Mouse (Mus musculus) CH12F3 (cell line): ENCODE data around the gene Als2cr12.

Source experiments
- in situ Hi-C: fragments of 300-500 bp; cut with MboI; formaldehyde crosslinking; loops from 2 replicates; pipeline ENCODE4 v1.14.3; 2020; ENCODE audit warnings: low sequenced_read_pairs

Als2cr12 gene

GRCm38 (mm10) chr1:58695810-58696209, at the start of gene Als2cr12:
TSS of gene Als2cr12 (minus strand) at chr1:58695989.
- in situ Hi-C loops: loop anchor here (25.0 kb wide), 1 partner anchor 234 kb away; no protein-coding TSS in a partner anchor

DNA sequence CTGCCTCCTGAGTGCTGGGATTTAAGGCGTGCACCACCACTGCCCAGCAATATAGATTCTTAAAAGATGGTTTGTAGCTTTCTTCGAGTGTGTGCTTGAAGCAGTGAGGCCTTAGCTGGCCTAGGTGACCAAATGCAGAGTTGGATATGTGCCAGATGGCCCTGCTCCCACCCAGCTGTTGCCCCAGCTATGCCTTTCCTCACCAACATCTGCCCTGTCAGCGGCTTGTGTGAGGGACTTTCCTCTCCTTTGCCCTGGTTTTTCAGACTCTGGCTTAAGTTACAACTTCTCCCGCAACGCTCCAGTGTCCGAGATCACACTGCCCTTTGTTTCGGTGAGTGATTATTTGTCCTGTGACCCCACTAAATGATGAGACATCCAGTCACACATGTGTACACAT, 48.9 kb upstream of the Als2cr12 start:
- in situ Hi-C loops: no loop called here

- in situ Hi-C loops: no loop called here
Observed at GRCm38 (mm10) chr1:58743252-58743651, 47.5 kb upstream of the Als2cr12 start.

DNA sequence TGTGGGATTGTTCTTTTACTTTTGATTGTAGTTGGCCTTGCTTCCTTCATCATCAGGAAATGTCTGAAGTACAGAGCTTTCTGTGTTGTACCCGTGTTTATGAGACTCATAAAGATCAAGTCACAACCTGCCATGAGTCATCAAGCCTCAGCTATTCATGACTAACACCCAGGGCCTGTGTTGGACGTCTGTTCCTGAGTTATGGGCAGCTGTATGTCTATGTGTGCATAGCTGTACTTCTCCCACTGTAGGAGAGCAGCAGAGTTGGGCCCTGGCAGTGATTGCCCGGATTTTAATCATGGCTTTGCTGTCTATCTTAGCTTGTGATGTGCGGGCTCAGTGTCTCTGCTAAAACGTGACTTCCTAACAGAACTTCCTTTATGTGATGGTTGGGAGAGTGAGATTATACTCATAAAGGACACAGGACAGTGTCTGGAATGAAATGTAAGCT, 46.8 kb upstream of the Als2cr12 start:
- in situ Hi-C loops: no loop called here

GRCm38 (mm10) chr1:58739529-58739928, 43.7 kb upstream of the Als2cr12 start:
- in situ Hi-C loops: no loop called here

GRCm38 (mm10) chr1:58736968-58737367, 41.2 kb upstream of the Als2cr12 start:
- in situ Hi-C loops: no loop called here

- in situ Hi-C loops: no loop called here
Observed at GRCm38 (mm10) chr1:58735962-58736361, 40.2 kb upstream of the Als2cr12 start.

- in situ Hi-C loops: no loop called here
Observed at GRCm38 (mm10) chr1:58734043-58734920, 38.5 kb upstream of the Als2cr12 start.

GRCm38 (mm10) chr1:58733636-58734035, 37.8 kb upstream of the Als2cr12 start:
- in situ Hi-C loops: no loop called here

GRCm38 (mm10) chr1:58728590-58728868, 32.7 kb upstream of the Als2cr12 start:
- in situ Hi-C loops: no loop called here

DNA sequence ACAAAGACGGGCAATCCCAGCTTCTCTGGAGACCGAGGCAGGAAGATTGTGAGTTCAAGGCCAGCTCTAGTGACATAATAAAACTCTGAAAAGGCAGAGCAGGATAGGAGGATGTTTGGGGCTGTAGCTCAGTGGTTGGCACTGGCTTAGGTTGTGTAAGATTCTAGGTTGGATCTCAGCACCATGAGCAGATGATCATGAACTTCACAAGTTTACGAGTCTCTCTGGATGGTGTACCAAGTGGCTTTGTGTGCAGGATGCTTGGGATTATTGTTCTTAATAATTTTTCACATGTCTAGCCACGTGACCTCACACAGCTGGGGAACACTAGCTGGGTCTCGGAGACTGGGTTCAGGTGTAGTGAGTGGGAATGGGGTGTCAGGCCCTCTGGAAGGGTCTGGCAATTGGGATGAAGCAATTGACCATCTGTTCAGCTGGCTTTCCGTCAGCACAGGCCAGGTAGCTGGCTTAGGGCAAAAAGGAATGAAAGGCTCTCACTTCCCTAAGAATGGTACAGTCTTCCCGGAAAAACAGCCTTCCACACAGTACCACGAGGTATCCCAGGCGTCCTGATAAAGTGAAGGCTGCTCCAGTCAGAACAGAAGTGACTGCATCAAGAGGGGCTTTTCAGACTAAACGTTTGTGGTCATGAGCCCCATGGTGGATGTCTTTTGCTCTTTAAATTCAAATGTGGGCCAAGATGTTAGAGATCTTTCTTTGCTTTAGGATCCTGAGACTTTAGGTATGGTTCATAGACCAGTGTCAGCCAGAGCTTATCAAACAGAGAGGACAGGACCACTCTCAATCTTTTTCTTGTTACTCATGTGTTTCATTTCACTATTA, 32.2 kb upstream of the Als2cr12 start:
- in situ Hi-C loops: no loop called here

DNA sequence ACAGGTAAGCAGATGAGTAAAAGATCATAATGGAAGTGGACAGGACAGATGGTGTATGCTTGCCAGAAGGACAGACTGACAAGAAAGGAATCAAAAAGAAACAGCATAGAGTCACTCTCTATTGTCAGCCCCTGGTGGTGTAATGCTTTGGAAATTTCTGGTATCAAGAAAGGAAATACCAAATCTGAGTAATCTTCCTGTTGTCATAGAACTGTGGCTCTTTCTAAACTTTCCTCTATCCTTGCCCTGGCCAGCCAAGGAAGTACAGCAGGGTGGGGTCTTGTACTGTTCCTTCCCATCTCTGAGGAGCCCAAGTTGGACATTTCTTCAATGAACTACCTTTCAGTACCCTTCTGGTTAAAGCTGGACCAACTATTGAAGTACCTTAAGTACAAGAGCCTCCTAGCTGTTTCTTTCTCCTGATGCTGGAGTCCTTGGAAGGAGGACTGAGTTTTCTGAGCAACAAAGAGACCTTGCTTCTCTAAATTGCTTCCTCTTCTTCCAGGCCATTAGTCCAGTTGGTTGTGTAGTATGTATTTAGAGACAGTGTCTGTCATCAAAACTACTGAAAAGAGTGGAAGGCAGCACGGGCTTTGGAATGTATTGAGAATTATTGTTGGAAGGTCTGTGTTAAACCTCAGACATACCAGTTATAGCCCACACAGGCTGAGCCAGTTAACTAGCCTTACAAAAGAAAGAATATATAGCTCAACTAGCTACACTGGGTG, 31.4 kb upstream of the Als2cr12 start:
- in situ Hi-C loops: no loop called here

- in situ Hi-C loops: no loop called here
Observed at GRCm38 (mm10) chr1:58725767-58726166, 30.0 kb upstream of the Als2cr12 start.

GRCm38 (mm10) chr1:58725095-58725494, 29.3 kb upstream of the Als2cr12 start:
- in situ Hi-C loops: no loop called here

DNA sequence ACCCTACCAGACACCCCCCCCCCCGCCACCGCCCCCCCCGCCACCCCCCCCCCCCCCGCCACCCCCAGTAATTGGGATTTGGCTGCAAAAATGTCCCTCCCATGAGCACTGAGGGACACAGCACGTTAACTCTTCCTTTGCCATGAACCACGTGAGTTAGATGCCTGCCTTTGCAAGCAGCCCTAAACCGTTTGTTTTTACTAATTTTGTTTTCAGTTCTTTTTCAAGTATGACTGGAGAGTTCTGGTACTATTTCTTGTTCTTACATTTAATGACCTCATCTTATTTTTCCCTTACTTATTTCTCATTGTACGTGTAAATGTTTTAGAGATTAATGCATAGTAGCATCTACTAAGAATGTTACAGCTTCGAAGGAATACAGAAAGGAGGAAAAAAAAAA, 28.7 kb upstream of the Als2cr12 start:
- in situ Hi-C loops: no loop called here

DNA sequence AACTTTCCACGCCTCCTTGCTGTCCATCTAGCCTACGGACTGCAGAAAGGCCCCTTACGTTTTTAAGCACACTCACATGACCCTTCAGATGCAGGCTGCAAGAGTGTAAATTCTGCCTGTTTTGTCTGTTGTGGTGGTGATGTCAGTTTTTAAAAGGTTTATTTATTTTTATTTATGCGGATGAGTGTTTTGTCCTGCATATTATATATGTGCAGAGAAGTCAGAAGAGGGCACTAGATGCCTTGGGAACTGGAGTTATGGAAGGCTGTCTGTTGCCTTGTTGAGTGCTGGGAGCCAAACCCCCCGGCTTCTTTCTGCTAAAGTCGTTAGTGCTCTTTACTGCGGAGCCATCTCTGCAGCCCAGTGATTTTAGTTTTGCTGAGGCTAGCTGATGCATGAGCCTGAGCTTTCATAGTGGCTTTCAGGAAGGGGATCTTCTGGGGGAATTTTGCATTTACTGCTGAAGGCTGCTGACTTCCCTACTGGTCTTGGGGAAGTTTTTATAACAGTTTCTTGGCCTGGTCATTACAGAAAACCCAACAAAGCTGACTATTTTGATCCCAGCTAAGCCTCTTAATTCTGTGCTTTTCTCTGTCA, 28.1 kb upstream of the Als2cr12 start:
- in situ Hi-C loops: no loop called here

GRCm38 (mm10) chr1:58723062-58723808, 27.4 kb upstream of the Als2cr12 start:
- in situ Hi-C loops: no loop called here

DNA sequence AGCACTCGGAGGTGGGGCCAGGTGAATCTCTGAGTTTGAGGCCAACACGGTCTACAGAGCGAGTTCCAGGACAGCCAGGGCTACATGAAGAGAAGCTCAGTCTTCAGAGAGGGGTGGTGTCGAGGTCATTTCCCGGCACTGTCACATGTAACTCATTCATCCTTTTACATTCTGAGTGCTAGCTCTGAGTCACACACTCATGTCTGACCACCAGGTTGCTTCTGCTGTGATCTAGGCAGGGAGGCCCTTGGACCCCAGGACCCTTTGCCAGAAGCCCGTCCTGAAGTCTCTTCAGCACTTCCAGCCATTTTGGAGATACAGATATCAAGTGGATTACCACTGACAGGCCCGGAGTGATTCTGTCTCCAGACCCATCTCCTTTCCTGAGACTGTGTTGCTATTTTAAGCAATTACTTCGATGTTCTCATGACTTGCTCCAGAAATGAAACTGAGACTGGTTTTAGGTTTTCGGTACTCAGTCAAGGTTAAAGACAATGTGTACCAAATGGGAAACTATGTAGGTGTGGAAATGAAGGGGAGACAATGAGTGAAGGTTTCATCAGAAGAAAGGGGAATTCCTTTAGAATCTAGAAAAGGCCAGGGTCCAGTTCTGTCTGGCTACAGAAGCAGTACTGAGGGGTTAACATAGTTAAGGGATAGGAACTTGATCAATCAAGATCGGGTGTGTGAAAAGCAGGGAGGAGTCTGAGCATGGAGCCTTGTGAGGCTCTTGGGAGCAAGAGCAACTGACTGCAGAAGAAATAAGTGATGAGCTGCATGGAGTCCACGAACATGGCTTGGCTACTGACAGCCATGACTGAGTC, 26.5 kb upstream of the Als2cr12 start:
- in situ Hi-C loops: no loop called here

- in situ Hi-C loops: no loop called here
Observed at GRCm38 (mm10) chr1:58720988-58721387, 25.2 kb upstream of the Als2cr12 start.
